Mouse (Mus musculus): ENCODE measurements around the gene Olfr115. TPM values are rescaled to one million over a fixed set of nuclear protein-coding genes. Genes with fewer than 3 reads are reported as not detected.

Gene Olfr115
- not detected in 2 replicates for polyA plus RNA-seq (2014; fragmentation: Nextera tagmentation; extraction: Ambion mirVana)

DNA sequence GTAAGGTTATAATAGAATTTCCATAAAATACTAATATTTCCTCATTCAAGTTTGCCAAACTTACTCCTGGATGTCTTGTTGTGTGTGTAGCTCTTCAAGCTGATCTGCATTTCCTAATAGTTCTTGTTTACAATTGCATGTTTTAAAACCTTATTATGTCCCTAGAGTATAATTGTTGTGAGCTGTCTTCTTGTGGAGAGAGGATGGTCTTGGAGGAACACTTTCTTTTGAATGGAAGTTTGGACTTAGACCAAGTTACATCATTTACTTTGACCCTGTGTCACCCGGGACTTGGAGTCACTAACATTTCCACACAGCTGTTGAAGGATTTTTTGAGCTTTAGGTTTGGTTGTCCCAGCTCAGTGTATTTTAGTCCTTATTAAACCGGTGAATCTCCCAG, at the start of gene Olfr115, which contains the start of gene Olfr116:
Gene Olfr115, minus strand, starts transcription at position 101 of the 400 bp plus-strand sequence.
Gene Olfr116, minus strand, starts transcription at position 191 of the 400 bp plus-strand sequence.
- Histone ChIP-seq H3K27ac (ENCODE audit: low read depth, low read length) (no peak within 1 kb of the TSS), H3K4me2 (no peak within 1 kb of the TSS), H3K4me3 (ENCODE audit: low read depth, low read length) (no peak within 1 kb of the TSS), H3K36me3 (ENCODE audit: control insufficient read depth, insufficient read depth, low read length) (no peaks in the 10 kb centered on the region), H3K4me1 (replicated peaks; ENCODE audit: control insufficient read depth, insufficient read depth, low read length) (no peaks in the 10 kb centered on the region), H3K9me3 (ENCODE audit: control insufficient read depth, low read length) (peaks cover 3% of the 10 kb centered on the region; the same call in 1 of the 2 replicates), H3K9ac (ENCODE audit: low read depth, low read length) (no peak within 1 kb of the TSS), H3K27me3 (replicated peaks; ENCODE audit: control insufficient read depth, insufficient read depth, low read length) (no peaks in the 10 kb centered on the region)
- 78% methylated on average over 2 of the region's 2 CpGs for WGBS
- ATAC-seq (replicated peaks; ENCODE audit: low FRiP score) = no peak
- no peak for DNase-seq (ENCODE audit: low spot score)

DNA sequence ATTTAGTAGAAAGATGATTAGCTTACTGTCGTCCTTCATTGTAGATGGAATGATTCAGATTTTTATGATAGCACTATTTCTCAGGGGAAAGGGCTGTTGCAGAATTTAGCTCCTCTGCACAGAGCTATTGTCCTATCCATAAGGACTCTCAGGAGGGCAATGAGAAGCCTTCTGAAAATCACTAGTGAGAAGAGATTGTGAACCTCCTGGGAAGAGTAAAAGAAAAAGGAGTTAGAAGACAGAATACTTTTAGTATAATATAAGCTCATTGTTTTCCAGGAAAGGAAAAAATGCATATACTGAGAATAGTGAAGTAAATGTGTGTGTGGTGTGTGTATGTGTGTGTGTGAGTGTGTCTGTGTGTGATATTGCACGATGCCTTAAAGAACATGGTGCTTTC, 39.8 kb upstream of the Olfr115 start, which contains the start of gene Olfr118:
Gene Olfr118, plus strand, starts transcription at position 301 of the 400 bp plus-strand sequence.
- ATAC-seq (replicated peaks; ENCODE audit: low FRiP score) = no peak
- H3K4me2 ChIP-seq = no peak within 1 kb of the TSS
- no peaks in the 10 kb centered on the region for H3K36me3 ChIP-seq (ENCODE audit: control insufficient read depth, insufficient read depth, low read length)
- no peak within 1 kb of the TSS for H3K27ac ChIP-seq (ENCODE audit: low read depth, low read length)
- H3K9me3 ChIP-seq (ENCODE audit: control insufficient read depth, low read length) = no peaks in the 10 kb centered on the region
- no peak within 1 kb of the TSS for H3K9ac ChIP-seq (ENCODE audit: low read depth, low read length)
- H3K4me3 ChIP-seq (ENCODE audit: low read depth, low read length) = no peak within 1 kb of the TSS
- H3K4me1 ChIP-seq (replicated peaks; ENCODE audit: control insufficient read depth, insufficient read depth, low read length) = no peaks in the 10 kb centered on the region
- no peaks in the 10 kb centered on the region for H3K27me3 ChIP-seq (replicated peaks; ENCODE audit: control insufficient read depth, insufficient read depth, low read length)
- 55% methylated on average over 2 of the region's 2 CpGs for WGBS
- no peak for DNase-seq (ENCODE audit: low spot score)

DNA sequence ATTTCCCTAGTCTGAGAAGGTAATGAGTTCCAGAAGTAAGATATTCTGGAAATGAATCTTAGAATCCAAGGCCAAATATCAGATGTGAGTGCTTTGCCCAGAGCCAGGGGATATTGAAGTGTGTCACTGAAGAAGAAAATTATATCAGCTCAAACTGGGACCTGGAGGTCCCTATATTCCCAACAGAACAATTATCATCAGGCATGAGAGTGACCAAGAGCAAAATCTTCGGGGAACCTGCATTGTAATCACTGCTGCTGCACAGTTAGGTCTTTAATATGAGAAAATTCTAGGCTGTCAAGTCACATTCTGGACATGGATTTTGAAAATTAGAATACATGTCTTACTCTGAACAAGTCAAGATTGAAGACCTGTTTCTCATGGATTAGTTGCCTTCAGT, 36.8 kb upstream of the Olfr115 start, which contains the start of gene Olfr117:
Gene Olfr117, minus strand, starts transcription at position 101 of the 400 bp plus-strand sequence.
- Histone ChIP-seq H3K9ac (ENCODE audit: low read depth, low read length) (no peak within 1 kb of the TSS), H3K36me3 (ENCODE audit: control insufficient read depth, insufficient read depth, low read length) (no peaks in the 10 kb centered on the region), H3K9me3 (ENCODE audit: control insufficient read depth, low read length) (no peaks in the 10 kb centered on the region), H3K4me3 (ENCODE audit: low read depth, low read length) (no peak within 1 kb of the TSS), H3K27me3 (replicated peaks; ENCODE audit: control insufficient read depth, insufficient read depth, low read length) (no peaks in the 10 kb centered on the region), H3K4me1 (replicated peaks; ENCODE audit: control insufficient read depth, insufficient read depth, low read length) (no peaks in the 10 kb centered on the region), H3K27ac (ENCODE audit: low read depth, low read length) (no peak within 1 kb of the TSS), H3K4me2 (no peak within 1 kb of the TSS)
- whole genome bisulfite sequencing = 55% methylated on average over 1 of the region's 1 CpGs
- DNase-seq (ENCODE audit: low spot score) (no peak), ATAC-seq (replicated peaks; ENCODE audit: low FRiP score) (no peak)

DNA sequence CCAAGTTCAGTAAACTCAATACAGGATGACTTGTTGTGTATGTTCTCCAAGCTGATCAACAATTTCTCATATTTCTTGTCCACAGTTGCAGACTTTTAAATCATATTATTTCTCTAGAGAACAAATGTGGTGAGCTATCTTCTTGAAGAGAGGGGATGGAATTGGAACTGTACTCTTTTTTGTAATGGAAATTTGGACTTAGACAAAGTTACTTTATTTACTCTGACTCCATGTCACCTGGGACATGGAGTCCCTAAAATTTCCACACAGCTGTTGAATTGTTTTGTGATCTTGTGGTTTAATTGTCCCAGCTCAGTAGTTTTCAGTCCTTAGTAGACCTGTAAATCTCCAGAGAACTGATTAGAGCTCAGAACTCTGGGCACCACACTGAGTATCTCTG, 34.3 kb downstream of the Olfr115 start, which contains the start of gene Olfr114:
Gene Olfr114, minus strand, starts transcription at position 101 of the 400 bp plus-strand sequence.
- H3K9me3 ChIP-seq (ENCODE audit: control insufficient read depth, low read length) = no peaks in the 10 kb centered on the region
- no peaks in the 10 kb centered on the region for H3K36me3 ChIP-seq (ENCODE audit: control insufficient read depth, insufficient read depth, low read length)
- H3K4me3 ChIP-seq (ENCODE audit: low read depth, low read length) = no peak within 1 kb of the TSS
- ATAC-seq (replicated peaks; ENCODE audit: low FRiP score) = no peak
- no peak within 1 kb of the TSS for H3K9ac ChIP-seq (ENCODE audit: low read depth, low read length)
- H3K4me1 ChIP-seq (replicated peaks; ENCODE audit: control insufficient read depth, insufficient read depth, low read length) = no peaks in the 10 kb centered on the region
- H3K4me2 ChIP-seq = no peak within 1 kb of the TSS
- H3K27ac ChIP-seq (ENCODE audit: low read depth, low read length) = no peak within 1 kb of the TSS
- no peaks in the 10 kb centered on the region for H3K27me3 ChIP-seq (replicated peaks; ENCODE audit: control insufficient read depth, insufficient read depth, low read length)
- no peak for DNase-seq (ENCODE audit: low spot score)

DNA sequence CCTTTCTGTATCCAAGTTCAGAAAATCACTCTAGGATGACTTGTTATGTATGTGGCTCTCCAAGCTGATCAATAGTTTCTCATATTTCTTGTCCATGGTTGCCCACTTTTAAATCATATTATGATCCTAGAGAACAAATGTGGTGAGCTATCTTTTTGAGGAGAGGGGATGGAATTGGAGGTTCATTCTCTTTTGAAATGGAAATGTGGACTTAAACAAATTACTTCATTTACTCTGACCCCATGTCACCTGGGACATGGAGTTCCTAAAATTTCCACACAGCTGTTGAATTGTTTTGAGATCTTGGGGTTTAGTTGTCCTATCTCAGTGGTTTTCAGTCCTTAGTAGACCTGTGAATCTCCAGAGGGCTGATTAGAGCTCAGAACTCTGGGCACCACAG, 49.3 kb downstream of the Olfr115 start, which contains the start of gene Olfr113:
Gene Olfr113, minus strand, starts transcription at position 101 of the 400 bp plus-strand sequence.
- H3K36me3 ChIP-seq (ENCODE audit: control insufficient read depth, insufficient read depth, low read length) = no peaks in the 10 kb centered on the region
- H3K4me2 ChIP-seq = no peak within 1 kb of the TSS
- DNase-seq (ENCODE audit: low spot score) = no peak
- no peak within 1 kb of the TSS for H3K27ac ChIP-seq (ENCODE audit: low read depth, low read length)
- ATAC-seq (replicated peaks; ENCODE audit: low FRiP score) = no peak
- H3K9me3 ChIP-seq (ENCODE audit: control insufficient read depth, low read length) = no peaks in the 10 kb centered on the region
- H3K27me3 ChIP-seq (replicated peaks; ENCODE audit: control insufficient read depth, insufficient read depth, low read length) = no peaks in the 10 kb centered on the region
- no peaks in the 10 kb centered on the region for H3K4me1 ChIP-seq (replicated peaks; ENCODE audit: control insufficient read depth, insufficient read depth, low read length)
- H3K4me3 ChIP-seq (ENCODE audit: low read depth, low read length) = no peak within 1 kb of the TSS
- H3K9ac ChIP-seq (ENCODE audit: low read depth, low read length) = no peak within 1 kb of the TSS

DNA sequence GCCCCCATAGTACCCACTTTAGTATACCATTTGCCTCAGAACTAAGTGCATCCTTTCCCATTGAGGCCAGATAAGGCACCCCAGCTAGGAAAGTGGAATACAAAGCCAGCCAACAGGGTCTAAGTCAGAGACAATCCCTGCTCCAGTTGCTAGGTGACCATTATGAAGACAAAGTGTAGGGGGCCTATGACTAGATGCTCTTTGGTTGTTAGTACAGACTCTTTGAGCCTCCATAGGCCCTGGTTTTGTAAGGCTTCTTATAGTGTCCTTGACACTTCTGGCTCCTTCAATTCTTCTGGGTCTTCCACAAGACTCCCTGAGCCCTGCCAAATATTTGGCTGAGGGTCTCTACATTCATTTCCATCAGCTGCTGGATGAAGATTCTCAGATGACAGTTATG, 57.6 kb downstream of the Olfr115 start, which contains the start of gene Olfr112:
Gene Olfr112, minus strand, starts transcription at position 101 of the 400 bp plus-strand sequence.
- Histone ChIP-seq H3K27me3 (replicated peaks; ENCODE audit: control insufficient read depth, insufficient read depth, low read length) (no peaks in the 10 kb centered on the region), H3K4me1 (replicated peaks; ENCODE audit: control insufficient read depth, insufficient read depth, low read length) (no peaks in the 10 kb centered on the region), H3K36me3 (ENCODE audit: control insufficient read depth, insufficient read depth, low read length) (no peaks in the 10 kb centered on the region), H3K4me3 (ENCODE audit: low read depth, low read length) (no peak within 1 kb of the TSS), H3K9ac (ENCODE audit: low read depth, low read length) (no peak within 1 kb of the TSS), H3K9me3 (ENCODE audit: control insufficient read depth, low read length) (no peaks in the 10 kb centered on the region), H3K27ac (ENCODE audit: low read depth, low read length) (no peak within 1 kb of the TSS), H3K4me2 (no peak within 1 kb of the TSS)
- no peak for DNase-seq (ENCODE audit: low spot score)
- ATAC-seq (replicated peaks; ENCODE audit: low FRiP score) = no peak

Other genes with a start within 250 kb of the Olfr115 start
- gene Olfr105-ps, start 248.1 kb downstream of the Olfr115 start, polyA plus RNA-seq (2014; fragmentation: Nextera tagmentation; extraction: Ambion mirVana) = not detected in 2 replicates
- not detected in 2 replicates for gene Olfr106-ps, start 236.7 kb downstream of the Olfr115 start, polyA plus RNA-seq (2014; fragmentation: Nextera tagmentation; extraction: Ambion mirVana)
- not detected in 2 replicates for gene Olfr107, start 227.9 kb downstream of the Olfr115 start, polyA plus RNA-seq (2014; fragmentation: Nextera tagmentation; extraction: Ambion mirVana)
- gene Olfr108, start 181.6 kb downstream of the Olfr115 start, polyA plus RNA-seq (2014; fragmentation: Nextera tagmentation; extraction: Ambion mirVana) = not detected in 2 replicates
- gene Olfr109, start 168.2 kb downstream of the Olfr115 start, polyA plus RNA-seq (2014; fragmentation: Nextera tagmentation; extraction: Ambion mirVana) = not detected in 2 replicates
- gene H2-M2, start 143.6 kb downstream of the Olfr115 start, polyA plus RNA-seq (2014; fragmentation: Nextera tagmentation; extraction: Ambion mirVana) = not detected in 2 replicates
- not detected in 2 replicates for gene Olfr110, start 134.6 kb downstream of the Olfr115 start, polyA plus RNA-seq (2014; fragmentation: Nextera tagmentation; extraction: Ambion mirVana)
- gene Olfr111, start 119.1 kb downstream of the Olfr115 start, polyA plus RNA-seq (2014; fragmentation: Nextera tagmentation; extraction: Ambion mirVana) = not detected in 2 replicates
- not detected in 2 replicates for gene Olfr112, start 57.7 kb downstream of the Olfr115 start, polyA plus RNA-seq (2014; fragmentation: Nextera tagmentation; extraction: Ambion mirVana)
- gene Olfr113, start 49.4 kb downstream of the Olfr115 start, polyA plus RNA-seq (2014; fragmentation: Nextera tagmentation; extraction: Ambion mirVana) = not detected in 2 replicates
- gene Olfr114, start 34.4 kb downstream of the Olfr115 start, polyA plus RNA-seq (2014; fragmentation: Nextera tagmentation; extraction: Ambion mirVana) = not detected in 2 replicates
- gene Olfr116, start 90 bp upstream of the Olfr115 start, polyA plus RNA-seq (2014; fragmentation: Nextera tagmentation; extraction: Ambion mirVana) = not detected in 2 replicates
- gene Olfr117, start 36.7 kb upstream of the Olfr115 start, polyA plus RNA-seq (2014; fragmentation: Nextera tagmentation; extraction: Ambion mirVana) = not detected in 2 replicates
- not detected in 2 replicates for gene Olfr118, start 39.9 kb upstream of the Olfr115 start, polyA plus RNA-seq (2014; fragmentation: Nextera tagmentation; extraction: Ambion mirVana)
- gene Olfr119, start 69.5 kb upstream of the Olfr115 start, polyA plus RNA-seq (2014; fragmentation: Nextera tagmentation; extraction: Ambion mirVana) = not detected in 2 replicates
- gene Olfr120, start 94.7 kb upstream of the Olfr115 start, polyA plus RNA-seq (2014; fragmentation: Nextera tagmentation; extraction: Ambion mirVana) = not detected in 2 replicates
- not detected in 2 replicates for gene Olfr121, start 121.7 kb upstream of the Olfr115 start, polyA plus RNA-seq (2014; fragmentation: Nextera tagmentation; extraction: Ambion mirVana)
- gene Olfr122, start 141.5 kb upstream of the Olfr115 start, polyA plus RNA-seq (2014; fragmentation: Nextera tagmentation; extraction: Ambion mirVana) = not detected in 2 replicates
- gene Olfr123, start 166.4 kb upstream of the Olfr115 start, polyA plus RNA-seq (2014; fragmentation: Nextera tagmentation; extraction: Ambion mirVana) = not detected in 2 replicates
- gene Olfr124, start 172.8 kb upstream of the Olfr115 start, polyA plus RNA-seq (2014; fragmentation: Nextera tagmentation; extraction: Ambion mirVana) = not detected in 2 replicates
- not detected in 2 replicates for gene Olfr125, start 205.8 kb upstream of the Olfr115 start, polyA plus RNA-seq (2014; fragmentation: Nextera tagmentation; extraction: Ambion mirVana)
- not detected in 2 replicates for gene Olfr126, start 220.4 kb upstream of the Olfr115 start, polyA plus RNA-seq (2014; fragmentation: Nextera tagmentation; extraction: Ambion mirVana)

Measured in liver, embryonic 11.5 days (tissue).